Mouse (Mus musculus) macrophage (primary cell): ENCODE measurements around the gene Rbmxl1. TPM values are rescaled to one million over a fixed set of nuclear protein-coding genes. Genes with fewer than 3 reads are reported as not detected.

Experiments
- polyA plus RNA-seq: library from polyadenylated mRNA; stranded (reverse); fragments of 250-400 nt; gene quantifications from 3 replicates; pipeline ENCODE4 v1.2.4, GENCODE M21; 2018; ENCODE audit warnings: inconsistent platforms

Gene Rbmxl1
- polyA plus RNA-seq, 1 experiment from 2014 or later, result 73.7 TPM

Other genes with a start within 250 kb of the Rbmxl1 start
- not detected in 3 replicates for gene Pou4f2, start 72.3 kb downstream of the Rbmxl1 start, polyA plus RNA-seq
- gene Slc10a7, start 448 bp upstream of the Rbmxl1 start, polyA plus RNA-seq, result 13.1 to 24.9 TPM (median 13.4 TPM) in 3 replicates